Mouse (Mus musculus) forebrain, embryonic 10.5 days (tissue): ENCODE results near the gene Lrch3. TPM values are rescaled to one million over a fixed set of nuclear protein-coding genes. Genes with fewer than 3 reads are reported as not detected.
"Not testable (repeated sequence)": the region's sequence is repeated elsewhere in the genome, so short reads cannot be mapped to it uniquely, and the experiment has no call there.

Source experiments
- DNase-seq: peaks from one replicate; pipeline ENCODE4 v3.0.0-alpha.2; 2017; ENCODE audit warnings: low spot score; ENCODE audit errors: extremely low spot score
- H3K27ac ChIP-seq: fragments of 300-500 bp; sonication (generic); 2 replicates; pipeline ENCODE4 v1.5.1; 2016; ENCODE audit warnings: mild to moderate bottlenecking
- H3K27me3 ChIP-seq: fragments of 300-500 bp; sonication (generic); 2 replicates; pipeline ENCODE4 v1.6.1; 2016; ENCODE audit warnings: mild to moderate bottlenecking; ENCODE audit not compliant: poor library complexity, severe bottlenecking
- H3K36me3 ChIP-seq: fragments of 300-500 bp; sonication (generic); replicated peaks from 2 replicates; pipeline ENCODE4 v1.6.1; 2016; ENCODE audit warnings: mild to moderate bottlenecking, moderate library complexity
- H3K4me1 ChIP-seq: fragments of 300-500 bp; sonication (generic); 2 replicates; pipeline ENCODE4 v1.6.1; 2016
- H3K4me3 ChIP-seq: fragments of 300-500 bp; sonication (generic); 2 replicates; pipeline ENCODE4 v1.5.1; 2016; ENCODE audit warnings: mild to moderate bottlenecking, moderate library complexity
- H3K9me3 ChIP-seq: fragments of 300-500 bp; sonication (generic); 2 replicates; pipeline ENCODE4 v1.6.1; 2016; ENCODE audit warnings: mild to moderate bottlenecking, moderate library complexity
- WGBS: fragments of 180-500 bp; shearing (Covaris S2); methylation state at CpG from one replicate; pipeline ENCODE4 v1.1.7; 2016; 5-methylcytosine and 5-hydroxymethylcytosine counted together
- polyA plus RNA-seq: library from polyadenylated mRNA; unstranded; fragments of >200 nt; fragmentation: Nextera tagmentation; extraction: Ambion mirVana; gene quantifications from 2 replicates; pipeline ENCODE4 v1.2.1, GENCODE M21; 2016

Lrch3 gene
- polyA plus RNA-seq, 1 experiment from 2014 or later, result 29.4 TPM

DNA sequence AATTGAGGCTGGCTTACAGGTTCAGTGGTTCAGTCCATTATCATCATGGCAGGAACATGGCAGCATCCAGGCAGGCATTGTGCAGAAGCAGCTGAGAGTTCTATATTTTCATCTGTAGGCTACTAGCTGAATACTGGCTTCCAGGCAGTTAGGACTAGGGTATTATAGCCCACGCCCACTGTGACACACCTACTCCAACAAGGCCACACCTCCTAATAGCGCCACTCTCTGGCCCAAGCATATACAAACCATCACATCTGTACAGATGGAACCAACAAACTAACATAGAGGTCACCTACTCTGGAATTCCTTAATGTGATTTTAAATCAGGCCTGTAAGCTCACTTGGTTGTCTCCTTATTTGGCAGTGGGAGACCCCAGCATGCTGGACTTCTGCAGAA lies 134.8 kb downstream of the Lrch3 start:
- Histone ChIP-seq H3K36me3 (peaks cover 2% of the 10 kb centered on the region; the same call in 1 of the 2 replicates), H3K4me1 (no peaks in the 10 kb centered on the region), H3K27me3 (no peaks in the 10 kb centered on the region), H3K9me3 (no peaks in the 10 kb centered on the region), H3K4me3 (no peak overlapping the region), H3K27ac (no peak overlapping the region)
- no peak for DNase-seq
- whole genome bisulfite sequencing, result 84% methylated on average over 2 of the region's 2 CpGs

DNA sequence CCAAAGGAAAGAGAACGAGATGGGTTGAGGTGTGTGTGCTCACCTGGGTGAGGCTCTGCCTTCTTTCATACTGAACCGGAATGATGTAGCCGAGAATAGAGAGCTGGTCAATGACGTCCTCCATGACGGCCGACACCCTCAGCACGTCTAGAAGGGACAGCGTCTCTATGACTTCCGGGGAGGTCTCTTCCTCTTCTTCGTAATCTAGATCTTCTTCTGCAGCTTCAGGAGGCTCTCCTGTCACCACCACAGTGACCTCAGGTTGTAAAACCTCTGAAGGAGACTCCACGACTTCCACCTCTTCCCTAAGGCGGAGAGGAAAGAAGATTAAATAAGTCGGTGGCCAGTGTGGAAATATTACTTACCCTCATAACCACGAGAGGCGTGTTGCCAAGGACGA lies 135.9 kb downstream of the Lrch3 start:
- 93% methylated on average over 16 of the region's 16 CpGs for WGBS
- no peaks in the 10 kb centered on the region for H3K9me3 ChIP-seq
- peaks cover 2% of the 10 kb centered on the region; the same call in 1 of the 2 replicates for H3K36me3 ChIP-seq
- H3K27ac ChIP-seq, result no peak overlapping the region
- no peak for DNase-seq
- H3K4me3 ChIP-seq, result no peak overlapping the region
- no peaks in the 10 kb centered on the region for H3K4me1 ChIP-seq
- no peaks in the 10 kb centered on the region for H3K27me3 ChIP-seq

DNA sequence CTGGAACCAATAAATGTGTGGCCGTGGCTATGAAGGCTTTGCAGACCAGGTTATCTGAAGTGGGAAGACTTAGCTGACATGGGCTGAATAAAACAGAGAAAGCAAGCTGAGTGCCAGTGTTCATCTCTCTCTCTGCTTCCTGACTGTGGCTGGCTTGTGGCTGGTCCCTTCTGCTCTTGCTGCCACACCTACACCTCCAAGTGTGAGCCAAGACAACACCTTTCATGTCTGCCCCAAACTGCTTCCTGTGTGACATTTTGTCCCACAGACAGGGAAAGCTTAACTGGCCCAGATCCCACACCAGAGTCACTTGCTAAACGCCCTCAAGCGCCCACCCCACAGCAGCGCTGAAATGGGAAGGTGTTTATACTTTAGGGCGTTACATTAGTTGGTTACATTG lies 139.2 kb downstream of the Lrch3 start:
- WGBS, result 81% methylated on average over 5 of the region's 5 CpGs
- Histone ChIP-seq H3K27ac (no peak overlapping the region), H3K36me3 (peaks cover 9% of the 10 kb centered on the region), H3K4me3 (no peak overlapping the region), H3K4me1 (peaks cover 13% of the 10 kb centered on the region), H3K27me3 (no peaks in the 10 kb centered on the region), H3K9me3 (no peaks in the 10 kb centered on the region)
- no peak for DNase-seq

DNA sequence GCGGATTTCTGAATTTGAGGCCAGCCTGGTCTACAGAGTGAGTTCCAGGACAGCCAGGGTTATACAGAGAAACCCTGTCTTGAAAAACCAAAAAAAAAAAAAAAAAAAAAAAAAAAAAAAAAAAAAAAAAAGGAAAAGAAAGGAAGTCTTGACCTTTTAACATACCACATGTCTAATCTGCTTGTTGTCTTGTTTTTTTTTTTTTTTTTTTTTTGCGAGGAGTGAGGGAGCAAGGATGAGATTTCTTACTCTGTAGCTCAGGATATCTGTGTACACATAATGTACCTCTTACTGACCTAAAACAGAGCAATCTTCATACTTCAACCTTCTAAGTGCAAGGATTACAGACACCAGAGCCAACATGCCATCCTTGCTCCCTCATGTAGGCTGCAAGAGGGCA lies 141.0 kb downstream of the Lrch3 start:
- H3K4me1 ChIP-seq, result peaks cover 28% of the 10 kb centered on the region
- WGBS, result 88% methylated on average over 2 of the region's 2 CpGs
- H3K27me3 ChIP-seq, DNase-seq, H3K27ac ChIP-seq, H3K9me3 ChIP-seq, H3K4me3 ChIP-seq: not testable (repeated sequence)
- H3K36me3 ChIP-seq, result peaks cover 25% of the 10 kb centered on the region

DNA sequence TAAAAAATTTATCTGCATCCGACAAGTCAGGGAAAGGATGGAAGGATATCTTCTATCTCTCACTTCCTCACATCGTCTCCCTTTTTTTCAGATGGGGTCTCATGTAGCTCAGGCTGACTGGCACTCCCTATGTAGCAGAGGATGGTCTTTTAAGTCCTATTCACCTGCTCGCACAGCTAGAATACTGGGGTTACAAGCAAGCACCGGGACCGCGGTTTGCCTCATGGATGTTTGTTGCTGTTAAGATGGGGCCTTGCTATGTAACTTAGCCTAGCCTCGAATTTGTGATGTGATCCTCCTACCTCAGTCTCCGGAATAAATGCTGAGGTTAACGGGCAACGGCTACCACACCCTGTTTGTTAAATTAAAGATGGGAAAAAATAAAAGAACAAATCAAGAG lies 141.8 kb downstream of the Lrch3 start:
- H3K36me3 ChIP-seq, result peaks cover 32% of the 10 kb centered on the region
- no peak for DNase-seq
- peak overlapping the region; percentile 96 for H3K4me3 ChIP-seq
- WGBS, result 27% methylated on average over 10 of the region's 10 CpGs
- H3K4me1 ChIP-seq, result peaks cover 32% of the 10 kb centered on the region
- peak overlapping the region; percentile 98 for H3K27ac ChIP-seq
- H3K9me3 ChIP-seq, result no peaks in the 10 kb centered on the region
- no peaks in the 10 kb centered on the region for H3K27me3 ChIP-seq

DNA sequence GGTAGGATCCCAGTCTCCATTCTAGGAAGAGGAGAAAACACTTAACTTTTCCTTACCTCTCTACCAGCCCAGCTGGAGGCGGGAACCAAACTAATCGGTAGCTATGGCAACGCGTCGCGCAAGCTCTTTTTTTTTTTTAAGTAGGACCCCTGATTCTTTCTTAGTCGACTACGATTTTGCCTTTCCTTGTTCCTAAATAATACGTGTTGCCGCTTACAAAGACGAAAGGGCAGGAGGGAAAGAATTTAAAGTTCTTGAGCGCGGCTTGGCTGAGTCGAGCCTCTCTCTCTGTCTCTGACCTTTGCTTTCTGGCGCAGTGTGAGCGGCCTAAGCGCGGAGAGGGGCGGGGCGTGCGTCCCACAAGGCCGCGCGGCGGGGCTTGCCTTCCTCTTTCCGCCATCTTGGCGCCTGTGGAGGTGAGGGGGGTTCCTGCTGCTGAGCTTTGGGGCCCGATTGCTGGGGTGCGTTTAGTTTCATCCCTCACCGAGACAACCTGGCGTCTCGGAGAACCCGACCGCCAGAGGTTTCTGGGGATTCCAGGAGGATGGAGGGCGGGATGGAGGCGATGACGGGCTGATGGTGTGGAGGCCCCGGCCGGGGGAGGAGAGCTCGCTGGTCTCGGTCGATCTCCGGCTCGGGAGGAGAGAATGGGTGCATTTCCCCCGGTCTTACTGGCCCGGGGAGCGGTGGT lies 142.3 kb downstream of the Lrch3 start, which contains the start of the genes Iqcg and Rpl35a:
Gene Iqcg, minus strand, starts transcription at position 124 of the 691 bp plus-strand sequence.
Gene Rpl35a, plus strand, starts transcription at position 359 of the 691 bp plus-strand sequence.
- DNase-seq, result peak; percentile 90
- peaks cover 36% of the 10 kb centered on the region for H3K4me1 ChIP-seq
- H3K9me3 ChIP-seq, result no peaks in the 10 kb centered on the region
- H3K4me3 ChIP-seq, result peak within 1 kb of the TSS; percentile 96
- peaks cover 37% of the 10 kb centered on the region for H3K36me3 ChIP-seq
- peak within 1 kb of the TSS; percentile 98 for H3K27ac ChIP-seq
- under 1% methylated on average over 47 of the region's 47 CpGs for WGBS
- no peaks in the 10 kb centered on the region for H3K27me3 ChIP-seq

GRCm38 (mm10) chr16:33056786-33057185 lies 142.9 kb downstream of the Lrch3 start:
- Histone ChIP-seq H3K9me3 (no peaks in the 10 kb centered on the region), H3K36me3 (peaks cover 37% of the 10 kb centered on the region), H3K27me3 (no peaks in the 10 kb centered on the region), H3K4me3 (peak overlapping the region; percentile 96), H3K4me1 (peaks cover 40% of the 10 kb centered on the region), H3K27ac (peak overlapping the region; percentile 98)
- under 1% methylated on average over 24 of the region's 24 CpGs for WGBS
- DNase-seq, result no peak

DNA sequence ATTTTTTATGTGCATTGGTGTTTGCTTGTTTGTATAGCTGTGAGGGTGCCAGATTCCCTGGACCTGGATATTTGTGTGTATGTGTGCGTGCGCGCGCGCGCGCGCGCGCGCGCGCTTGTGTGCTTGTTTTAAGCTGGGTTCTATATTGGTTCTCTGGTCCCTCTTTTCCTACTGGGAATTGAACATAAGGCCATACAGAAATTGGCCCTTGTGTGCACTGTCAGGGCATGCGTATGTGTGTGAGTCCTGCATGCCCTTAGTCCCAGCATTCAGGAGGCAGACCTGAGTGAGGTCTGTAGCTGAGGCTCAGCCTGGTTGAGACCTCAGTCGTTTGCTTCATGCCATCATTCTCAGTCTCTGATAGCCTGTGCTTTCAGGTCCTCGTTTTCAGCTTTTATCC lies 144.1 kb downstream of the Lrch3 start:
- Histone ChIP-seq H3K4me3 (peak overlapping the region; percentile 96), H3K9me3 (no peaks in the 10 kb centered on the region), H3K27me3 (no peaks in the 10 kb centered on the region), H3K36me3 (peaks cover 37% of the 10 kb centered on the region), H3K27ac (no peak overlapping the region), H3K4me1 (peaks cover 47% of the 10 kb centered on the region)
- 92% methylated on average over 16 of the region's 16 CpGs for WGBS
- DNase-seq, result no peak

DNA sequence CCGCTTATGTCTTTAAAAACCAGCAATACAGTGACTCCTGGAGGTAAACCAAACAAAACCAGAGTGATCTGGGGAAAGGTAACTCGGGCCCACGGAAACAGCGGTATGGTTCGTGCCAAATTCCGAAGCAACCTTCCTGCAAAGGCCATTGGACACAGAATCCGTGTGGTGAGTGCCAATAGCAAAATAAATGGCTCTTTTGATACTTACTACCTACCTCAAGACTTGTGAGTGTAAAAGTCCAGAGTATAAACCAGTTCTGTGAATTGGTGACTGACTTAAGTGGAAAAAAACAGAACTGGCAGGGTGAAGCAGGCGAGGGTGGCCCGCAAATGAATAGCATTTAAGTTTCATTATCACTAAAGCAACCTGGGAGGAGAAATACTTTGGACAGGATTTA lies 144.8 kb downstream of the Lrch3 start:
- 96% methylated on average over 9 of the region's 9 CpGs for WGBS
- not testable (repeated sequence) for H3K27ac ChIP-seq
- peak overlapping the region; percentile 96 for H3K4me3 ChIP-seq

DNA sequence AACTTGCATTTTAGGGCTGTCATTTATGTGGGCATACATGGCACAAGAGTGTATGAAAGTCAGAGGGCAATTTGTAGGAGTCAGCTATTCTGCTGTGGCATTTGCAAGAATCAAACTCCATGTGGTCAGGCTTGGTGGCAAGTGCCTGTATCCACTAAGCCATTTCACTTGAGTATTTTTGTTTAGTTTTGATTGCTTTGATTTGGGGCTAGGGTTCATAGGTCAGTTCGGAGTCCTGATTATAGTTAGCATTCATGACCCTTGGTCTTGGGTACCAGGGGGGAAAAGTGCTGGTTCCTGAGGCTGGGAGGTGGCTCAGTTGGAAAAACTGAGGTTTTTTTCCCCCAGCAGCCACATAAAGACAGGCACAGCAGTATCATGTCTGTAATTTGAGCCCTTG lies 145.6 kb downstream of the Lrch3 start:
- Histone ChIP-seq H3K36me3 (peaks cover 37% of the 10 kb centered on the region), H3K27me3 (no peaks in the 10 kb centered on the region), H3K4me1 (peaks cover 61% of the 10 kb centered on the region), H3K4me3 (no peak overlapping the region; the same call in 1 of the 2 replicates), H3K9me3 (no peaks in the 10 kb centered on the region), H3K27ac (no peak overlapping the region)
- 88% methylated on average over 1 of the region's 1 CpGs for WGBS
- DNase-seq, result no peak

More for the DNA sequence above, 144.8 kb downstream of the Lrch3 start:
- not testable (repeated sequence) for H3K9me3 ChIP-seq, H3K27me3 ChIP-seq, DNase-seq
- Histone ChIP-seq H3K36me3 (peaks cover 37% of the 10 kb centered on the region), H3K4me1 (peaks cover 53% of the 10 kb centered on the region)

DNA sequence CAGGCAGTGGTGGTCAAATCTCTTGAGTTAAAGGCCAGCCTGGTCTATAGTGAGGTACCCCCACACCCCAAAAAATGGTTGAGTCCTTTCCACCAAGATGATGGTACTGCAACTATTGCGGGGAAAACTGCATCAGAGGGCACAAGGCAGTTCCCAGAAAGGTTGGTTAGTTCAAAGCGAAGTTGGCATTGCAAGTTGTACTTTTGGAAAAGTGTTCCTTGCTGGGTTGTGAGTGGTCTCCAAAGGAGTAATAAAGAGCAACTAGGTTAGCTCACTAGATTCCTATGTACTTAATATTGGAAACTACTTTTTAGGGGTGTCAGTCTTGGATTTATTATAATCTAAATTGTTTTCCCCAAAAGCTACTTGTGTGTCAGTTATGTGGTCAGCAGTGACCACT lies 147.0 kb downstream of the Lrch3 start:
- no peaks in the 10 kb centered on the region for H3K9me3 ChIP-seq
- WGBS, result 72% methylated on average over 2 of the region's 2 CpGs
- peaks cover 58% of the 10 kb centered on the region for H3K4me1 ChIP-seq
- H3K36me3 ChIP-seq, result peaks cover 46% of the 10 kb centered on the region
- no peak overlapping the region for H3K4me3 ChIP-seq
- H3K27ac ChIP-seq, result no peak overlapping the region
- no peak for DNase-seq
- no peaks in the 10 kb centered on the region for H3K27me3 ChIP-seq

GRCm38 (mm10) chr16:33061400-33061799 lies 147.5 kb downstream of the Lrch3 start:
- H3K27me3 ChIP-seq, result no peaks in the 10 kb centered on the region
- no peak overlapping the region for H3K27ac ChIP-seq
- no peak for DNase-seq
- H3K9me3 ChIP-seq, result no peaks in the 10 kb centered on the region
- H3K36me3 ChIP-seq, result peaks cover 50% of the 10 kb centered on the region
- peak overlapping the region; percentile 80; the same call in 1 of the 2 replicates for H3K4me3 ChIP-seq
- 48% methylated on average over 11 of the region's 11 CpGs for WGBS
- peaks cover 58% of the 10 kb centered on the region for H3K4me1 ChIP-seq

DNA sequence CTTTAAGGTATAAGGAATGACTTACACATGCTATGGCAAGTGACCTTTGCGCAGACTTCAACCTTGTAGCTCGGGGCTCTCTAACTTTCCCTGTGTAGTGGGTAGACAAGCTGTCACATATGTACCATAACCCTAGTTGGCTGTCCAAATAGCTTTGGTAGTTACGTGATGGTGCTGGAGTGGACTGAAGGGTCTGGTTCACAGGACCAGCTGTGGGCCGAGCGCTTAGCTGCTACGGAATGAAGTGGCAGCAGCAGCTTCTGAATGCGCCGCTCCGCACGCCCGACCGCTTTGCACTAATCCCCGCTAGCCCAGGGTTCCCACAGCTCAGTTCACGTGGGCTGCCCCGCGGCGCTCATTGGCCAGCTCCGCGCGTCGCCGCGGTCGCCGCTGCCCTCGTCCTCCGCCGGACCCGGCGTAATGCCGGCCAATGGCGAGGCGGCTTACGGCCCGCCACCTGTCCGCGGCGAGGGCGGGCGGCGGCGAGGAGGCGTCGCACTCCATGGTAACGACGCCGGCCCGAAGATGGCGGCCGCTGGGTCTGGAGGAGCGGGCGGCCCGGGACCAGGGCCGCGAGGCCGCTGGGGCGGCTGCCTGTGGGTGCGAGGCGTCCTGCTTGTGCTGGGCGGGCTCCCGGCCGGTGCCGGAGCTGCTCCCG lies 148.3 kb downstream of the Lrch3 start, which contains the start of gene Lmln:
Gene Lmln, plus strand, starts transcription at position 498 of the 658 bp plus-strand sequence.
- Histone ChIP-seq H3K27ac (peak within 1 kb of the TSS; percentile 94), H3K27me3 (no peaks in the 10 kb centered on the region), H3K4me3 (peak within 1 kb of the TSS; percentile 80), H3K9me3 (no peaks in the 10 kb centered on the region), H3K4me1 (peaks cover 58% of the 10 kb centered on the region), H3K36me3 (peaks cover 57% of the 10 kb centered on the region)
- WGBS, result under 1% methylated on average over 64 of the region's 64 CpGs
- peak; percentile 94 for DNase-seq
